Mouse (Mus musculus) limb, embryonic 11.5 days (tissue): ENCODE measurements around the gene Adk. TPM values are rescaled to one million over a fixed set of nuclear protein-coding genes. Genes with fewer than 3 reads are reported as not detected.
"Not testable (repeated sequence)": the region's sequence is repeated elsewhere in the genome, so short reads cannot be mapped to it uniquely, and the experiment has no call there.

Experiments
- ATAC-seq: fragments of 200-750 bp; cut with Nextera tagmentation; 2 replicates; pipeline ENCODE4 v1.8.0; 2017; ENCODE audit warnings: low read depth; ENCODE audit not compliant: insufficient number of reproducible peaks, low FRiP score, low TSS enrichment
- DNase-seq: peaks from one replicate; pipeline ENCODE4 v3.0.0-alpha.2; 2015; ENCODE audit warnings: low spot score
- H3K27ac ChIP-seq: fragments of 300-500 bp; sonication (generic); replicated peaks from 2 replicates; pipeline ENCODE4 v1.5.1; 2014; ENCODE audit warnings: low read depth, mild to moderate bottlenecking, low read length
- H3K27me3 ChIP-seq: fragments of 300-500 bp; sonication (generic); 2 replicates; pipeline ENCODE4 v1.6.1; 2014; ENCODE audit warnings: mild to moderate bottlenecking, low read length, mixed read lengths; ENCODE audit not compliant: control insufficient read depth, insufficient read depth
- H3K36me3 ChIP-seq: fragments of 300-500 bp; sonication (generic); 2 replicates; pipeline ENCODE4 v1.6.1; 2014; ENCODE audit warnings: mild to moderate bottlenecking, low read length, moderate library complexity, mixed read lengths; ENCODE audit not compliant: control insufficient read depth, insufficient read depth
- H3K4me1 ChIP-seq: fragments of 300-500 bp; sonication (generic); 2 replicates; pipeline ENCODE4 v1.6.1; 2014; ENCODE audit warnings: low read length, mixed read lengths; ENCODE audit not compliant: control insufficient read depth, insufficient read depth
- H3K4me2 ChIP-seq: fragments of 300-500 bp; sonication (generic); 2 replicates; pipeline ENCODE4 v1.6.1; 2014; ENCODE audit warnings: low read depth, mild to moderate bottlenecking, moderate library complexity; ENCODE audit not compliant: severe bottlenecking
- H3K4me3 ChIP-seq: fragments of 300-500 bp; sonication (generic); 2 replicates; pipeline ENCODE4 v1.5.1; 2014; ENCODE audit warnings: low read depth, low read length
- H3K9ac ChIP-seq: fragments of 300-500 bp; sonication (generic); 2 replicates; pipeline ENCODE4 v1.6.1; 2014; ENCODE audit warnings: mild to moderate bottlenecking, low read length
- H3K9me3 ChIP-seq: fragments of 300-500 bp; sonication (generic); 2 replicates; pipeline ENCODE4 v1.6.1; 2016; ENCODE audit warnings: low read length; ENCODE audit not compliant: control insufficient read depth
- WGBS: fragments of 180-500 bp; shearing (Covaris S2); extraction: QIAGEN DNeasy Blood & Tissue Kit; methylation state at CpG from one replicate; pipeline ENCODE4 v1.1.7; 2014; 5-methylcytosine and 5-hydroxymethylcytosine counted together
- polyA plus RNA-seq: library from polyadenylated mRNA; unstranded; fragments of >200 nt; fragmentation: Nextera tagmentation; extraction: Ambion mirVana; gene quantifications from 2 replicates; pipeline ENCODE4 v1.2.1, GENCODE M21; 2014

Adk gene
- polyA plus RNA-seq, 1 experiment from 2014 or later = 149 TPM

GRCm38 (mm10) chr14:21477181-21477580 is 424.8 kb downstream of the Adk start:
- Histone ChIP-seq H3K36me3 (no peaks in the 10 kb centered on the region), H3K27me3 (no peaks in the 10 kb centered on the region), H3K27ac (no peak overlapping the region), H3K9me3 (no peaks in the 10 kb centered on the region), H3K4me1 (no peaks in the 10 kb centered on the region), H3K4me2 (no peak overlapping the region), H3K4me3 (no peak overlapping the region), H3K9ac (no peak overlapping the region)
- 88% methylated on average over 2 of the region's 2 CpGs for WGBS
- DNase-seq (no peak), ATAC-seq (no peak)

GRCm38 (mm10) chr14:21479566-21479965 is 427.2 kb downstream of the Adk start:
- no peaks in the 10 kb centered on the region for H3K4me1 ChIP-seq
- H3K9me3 ChIP-seq = no peaks in the 10 kb centered on the region
- DNase-seq (no peak), ATAC-seq (no peak)
- no peak overlapping the region for H3K4me3 ChIP-seq
- H3K4me2 ChIP-seq = no peak overlapping the region
- H3K36me3 ChIP-seq = no peaks in the 10 kb centered on the region
- no peak overlapping the region for H3K9ac ChIP-seq
- H3K27me3 ChIP-seq = no peaks in the 10 kb centered on the region
- 91% methylated on average over 8 of the region's 8 CpGs for WGBS
- H3K27ac ChIP-seq = no peak overlapping the region

GRCm38 (mm10) chr14:21480191-21480590 is 427.8 kb downstream of the Adk start:
- 92% methylated on average over 5 of the region's 5 CpGs for WGBS
- H3K9ac ChIP-seq = no peak overlapping the region
- no peak for ATAC-seq

GRCm38 (mm10) chr14:21481231-21481630 is 428.9 kb downstream of the Adk start, which contains the start of gene Kat6b:
Gene Kat6b (plus strand): TSS chr14:21481434.
- no peak for DNase-seq
- 91% methylated on average over 7 of the region's 7 CpGs for WGBS

More at GRCm38 (mm10) chr14:21480191-21480590, 427.8 kb downstream of the Adk start:
- no peaks in the 10 kb centered on the region for H3K27me3 ChIP-seq
- H3K4me3 ChIP-seq = no peak overlapping the region
- DNase-seq = no peak
- H3K4me1 ChIP-seq = no peaks in the 10 kb centered on the region
- H3K4me2 ChIP-seq = no peak overlapping the region
- no peaks in the 10 kb centered on the region for H3K9me3 ChIP-seq
- H3K27ac ChIP-seq = no peak overlapping the region
- no peaks in the 10 kb centered on the region for H3K36me3 ChIP-seq

GRCm38 (mm10) chr14:21484199-21484598 is 431.8 kb downstream of the Adk start:
- WGBS = 86% methylated on average over 2 of the region's 2 CpGs
- Histone ChIP-seq H3K27me3 (no peaks in the 10 kb centered on the region), H3K27ac (no peak overlapping the region), H3K4me3 (no peak overlapping the region), H3K9ac (no peak overlapping the region), H3K9me3 (no peaks in the 10 kb centered on the region), H3K4me1 (no peaks in the 10 kb centered on the region), H3K4me2 (no peak overlapping the region), H3K36me3 (no peaks in the 10 kb centered on the region)
- DNase-seq (no peak), ATAC-seq (no peak)

More at GRCm38 (mm10) chr14:21481231-21481630, 428.9 kb downstream of the Adk start, which contains the start of gene Kat6b:
- ATAC-seq = no peak
- no peak within 1 kb of the TSS for H3K4me3 ChIP-seq
- no peak within 1 kb of the TSS for H3K27ac ChIP-seq
- no peak within 1 kb of the TSS for H3K4me2 ChIP-seq
- H3K36me3 ChIP-seq = no peaks in the 10 kb centered on the region
- H3K9me3 ChIP-seq = no peaks in the 10 kb centered on the region
- no peak within 1 kb of the TSS for H3K9ac ChIP-seq
- no peaks in the 10 kb centered on the region for H3K4me1 ChIP-seq
- H3K27me3 ChIP-seq = no peaks in the 10 kb centered on the region

- Histone ChIP-seq H3K27ac (no peak overlapping the region), H3K4me1 (no peaks in the 10 kb centered on the region), H3K9me3 (no peaks in the 10 kb centered on the region), H3K27me3 (no peaks in the 10 kb centered on the region), H3K4me3 (no peak overlapping the region), H3K4me2 (no peak overlapping the region), H3K9ac (no peak overlapping the region), H3K36me3 (no peaks in the 10 kb centered on the region)
- DNase-seq = no peak
- WGBS = 93% methylated on average over 10 of the region's 10 CpGs
- ATAC-seq = no peak
These were observed 432.3 kb downstream of the Adk start for GRCm38 (mm10) chr14:21484693-21485092.

GRCm38 (mm10) chr14:21485961-21486520 is 433.7 kb downstream of the Adk start:
- no peak overlapping the region for H3K4me2 ChIP-seq
- no peak overlapping the region for H3K4me3 ChIP-seq
- H3K36me3 ChIP-seq = no peaks in the 10 kb centered on the region
- no peak overlapping the region for H3K9ac ChIP-seq
- no peaks in the 10 kb centered on the region for H3K27me3 ChIP-seq
- H3K27ac ChIP-seq = no peak overlapping the region
- no peaks in the 10 kb centered on the region for H3K4me1 ChIP-seq
- ATAC-seq (no peak), DNase-seq (no peak)
- H3K9me3 ChIP-seq = no peaks in the 10 kb centered on the region
- WGBS = 90% methylated on average over 3 of the region's 3 CpGs

GRCm38 (mm10) chr14:21487135-21487534 is 434.8 kb downstream of the Adk start:
- H3K36me3 ChIP-seq, H3K4me2 ChIP-seq, H3K27me3 ChIP-seq, ATAC-seq, H3K4me1 ChIP-seq, H3K9ac ChIP-seq, H3K4me3 ChIP-seq, H3K9me3 ChIP-seq, DNase-seq, H3K27ac ChIP-seq: not testable (repeated sequence)
- 91% methylated on average over 2 of the region's 2 CpGs for WGBS
